Mouse (Mus musculus): ENCODE results near the gene Mob3a.

The Mob3a gene

GRCm38 (mm10) chr10:80698605-80699004, 3.2 kb downstream of the Mob3a start:
- DNase-seq, result no peak

GRCm38 (mm10) chr10:80697812-80698211, 4.0 kb downstream of the Mob3a start:
- no peak for DNase-seq

GRCm38 (mm10) chr10:80697393-80697787, 4.4 kb downstream of the Mob3a start:
- no peak for DNase-seq

GRCm38 (mm10) chr10:80696502-80697392, 5.0 kb downstream of the Mob3a start:
- no peak for DNase-seq

DNA sequence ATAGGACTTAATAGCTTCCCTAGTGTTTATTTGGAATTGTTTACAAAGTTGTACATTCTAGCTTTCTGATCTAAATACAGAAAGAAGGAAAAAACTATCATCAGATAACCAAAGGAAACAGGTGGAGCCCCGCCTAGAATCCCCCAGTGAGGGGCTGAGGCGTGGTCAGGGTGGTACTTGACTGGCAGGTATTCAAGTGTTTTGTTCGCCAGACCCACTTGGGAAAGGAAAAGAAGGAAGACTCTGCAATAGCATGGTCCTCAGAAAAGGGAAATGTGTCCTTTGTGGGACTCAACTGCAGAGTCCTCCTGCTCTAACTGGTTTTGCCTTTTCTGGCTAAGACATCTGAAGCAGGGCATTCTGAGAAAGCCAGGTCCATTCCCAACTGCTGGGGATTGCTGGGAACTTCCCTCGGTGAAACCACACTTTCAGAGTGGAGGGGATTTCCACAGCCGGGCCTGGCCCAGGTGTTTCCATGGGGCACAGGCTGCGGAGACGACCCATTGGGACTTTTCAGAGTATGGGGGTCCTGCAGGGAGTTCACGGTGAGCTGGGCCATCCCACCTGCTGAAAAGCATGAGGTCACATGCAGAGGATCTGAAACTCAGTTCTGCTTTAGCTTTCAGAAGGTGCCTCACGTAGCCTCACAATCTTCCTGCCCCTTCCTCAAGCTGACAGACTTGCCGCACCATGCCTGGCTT, 5.8 kb downstream of the Mob3a start:
- DNase-seq, result no peak

DNA sequence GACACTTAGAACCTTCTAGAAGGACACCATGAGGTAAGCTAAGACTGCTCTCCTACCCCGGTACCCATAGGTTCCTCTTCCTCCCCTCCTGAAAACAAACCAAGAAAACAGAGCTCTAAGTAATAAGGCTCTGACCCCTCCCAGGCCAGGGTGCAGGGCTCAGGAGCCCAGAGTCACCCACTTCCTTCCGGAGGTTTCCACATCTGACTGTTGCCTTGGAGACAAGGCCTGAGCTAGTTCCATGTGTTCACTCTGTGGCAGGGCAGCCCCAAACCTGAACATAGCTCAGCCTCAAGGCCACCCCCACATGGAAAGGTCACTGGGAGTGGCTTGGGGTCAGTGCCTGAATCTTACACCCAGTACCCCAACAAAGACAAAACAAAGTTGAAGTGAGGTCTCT, 6.6 kb downstream of the Mob3a start:
- no peak for DNase-seq

DNA sequence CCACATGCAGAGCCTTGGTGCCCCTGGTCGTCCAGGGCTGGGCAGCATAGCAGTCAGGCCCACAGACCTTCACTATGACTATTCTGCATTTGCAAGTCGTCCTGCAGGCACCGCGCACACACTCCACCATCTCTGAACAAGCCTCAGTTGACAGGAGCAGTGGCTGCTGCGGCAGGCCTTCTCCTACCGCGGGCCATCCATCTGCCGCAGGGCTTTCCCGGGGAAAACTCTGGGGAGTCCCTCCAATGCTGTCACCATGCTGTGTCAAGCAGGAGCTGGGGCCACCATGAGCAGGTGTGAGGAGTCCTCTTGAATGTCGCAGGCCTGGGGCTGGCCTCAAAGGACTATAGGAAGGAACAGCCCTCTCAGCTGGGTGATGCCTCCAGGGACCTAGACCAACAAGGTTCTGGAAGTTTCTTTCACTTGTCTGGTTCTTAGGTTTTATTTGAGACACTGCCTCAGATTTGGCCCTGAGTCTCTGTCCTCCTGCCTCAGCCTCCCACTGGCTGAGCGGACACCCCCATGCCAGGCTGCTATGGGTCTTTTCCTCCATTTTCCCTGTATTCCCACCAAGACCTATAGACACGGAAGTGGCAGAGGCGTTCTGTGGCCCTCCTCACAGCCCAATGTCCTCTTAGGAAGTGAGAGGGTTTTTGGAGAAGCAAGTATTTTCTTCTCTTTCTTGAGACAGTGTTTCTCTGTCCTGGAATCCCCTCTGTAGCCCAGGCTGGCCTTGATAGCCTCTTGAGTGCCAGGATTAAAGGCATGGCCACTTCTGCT, 7.4 kb downstream of the Mob3a start:
- no peak for DNase-seq

DNA sequence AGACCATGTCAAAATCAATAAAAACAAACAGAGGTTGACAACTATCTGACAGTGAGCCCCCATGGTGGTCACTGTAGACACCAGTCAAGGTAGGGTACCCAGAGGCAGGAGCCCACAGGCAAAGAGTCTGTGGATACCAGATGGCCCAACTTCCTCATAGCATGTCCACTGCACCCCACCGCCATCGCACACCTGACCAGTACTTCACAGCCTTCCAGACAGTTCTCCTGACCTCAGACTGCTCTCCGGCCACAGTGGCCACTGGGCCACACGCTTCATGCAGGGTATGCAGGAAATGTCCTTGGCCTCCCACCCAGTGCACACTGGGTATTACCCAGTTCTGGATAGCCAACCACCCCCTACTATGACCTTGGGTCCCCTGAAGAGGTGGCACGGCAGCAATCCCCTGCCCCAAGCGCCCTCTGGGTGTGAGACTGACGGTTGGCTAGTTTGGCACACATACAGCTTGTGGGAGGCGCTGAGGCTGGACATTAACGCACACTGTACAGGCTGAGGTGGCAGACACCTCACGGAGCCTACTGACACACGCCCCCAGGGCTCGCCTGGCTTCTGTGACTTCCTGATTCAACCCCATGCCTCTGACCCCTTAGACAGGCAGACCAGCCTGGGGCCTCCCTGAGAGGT, 8.3 kb downstream of the Mob3a start:
- DNase-seq, result no peak

DNA sequence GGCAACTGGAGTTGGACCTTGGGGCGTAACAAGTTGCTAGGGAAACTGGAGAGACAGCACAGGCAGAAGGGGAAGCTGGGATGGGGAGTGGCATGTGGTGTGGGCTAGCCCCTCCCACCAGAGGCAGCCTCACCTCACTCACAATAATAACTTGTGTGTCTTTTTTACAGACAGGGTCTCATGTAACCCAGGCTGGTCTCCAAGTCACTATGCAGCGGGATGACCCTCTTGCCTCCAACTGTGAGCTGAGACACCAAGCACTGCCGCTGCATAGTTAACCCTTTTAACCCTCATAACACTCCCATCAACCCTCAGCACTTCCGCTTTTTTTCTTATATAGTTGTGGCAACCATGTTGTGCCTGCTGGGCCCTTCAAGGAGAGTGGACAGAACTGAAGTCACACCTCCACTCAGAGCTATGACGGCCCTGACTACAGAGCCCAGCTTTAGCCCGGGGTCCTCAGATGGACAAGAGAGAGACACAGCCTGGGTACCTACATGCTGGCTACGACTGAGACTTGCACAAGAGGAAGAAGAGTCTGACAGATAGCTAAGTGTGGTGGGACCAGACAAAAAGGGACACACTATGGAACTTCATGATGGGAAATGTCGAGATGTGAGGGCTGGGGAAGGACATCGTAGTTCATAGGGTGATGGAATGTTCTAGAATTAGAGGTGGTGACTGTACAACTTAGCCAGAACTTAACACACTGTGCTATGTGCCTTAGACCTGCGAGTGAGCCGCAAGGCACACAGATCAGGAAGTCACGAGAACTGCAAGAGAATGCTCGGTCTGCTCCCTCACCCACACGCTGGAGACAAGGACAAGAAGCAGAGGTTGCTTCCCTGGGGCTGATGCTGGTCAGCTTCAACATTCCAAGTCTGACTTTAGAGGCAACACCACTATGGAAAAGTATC, 9.3 kb downstream of the Mob3a start:
- DNase-seq, result no peak

DNA sequence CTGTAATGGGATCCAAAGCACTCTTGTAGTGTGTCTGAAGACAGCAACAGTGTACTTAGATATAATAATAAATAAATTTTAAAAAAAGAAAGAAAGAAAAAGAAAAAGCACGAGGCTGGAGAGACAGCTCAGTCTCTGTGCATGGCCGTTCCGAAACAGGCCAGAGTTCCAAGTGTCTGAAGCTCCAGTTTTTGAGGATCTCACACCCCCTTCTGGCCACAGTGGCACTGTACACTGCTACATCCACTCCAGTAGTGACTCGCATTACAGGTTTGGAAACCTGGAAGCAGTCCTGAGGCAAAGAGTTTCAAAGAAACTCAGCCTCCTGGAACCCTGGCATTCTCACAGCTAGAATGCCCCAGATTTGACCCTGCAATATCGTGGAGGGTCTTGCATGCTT, 13.9 kb downstream of the Mob3a start:
- peak; percentile 80 for DNase-seq

- DNase-seq, result no peak
These were observed 15.2 kb downstream of the Mob3a start for GRCm38 (mm10) chr10:80686617-80687016.

- DNase-seq, result no peak
These were observed 16.8 kb downstream of the Mob3a start for GRCm38 (mm10) chr10:80684984-80685383.

DNA sequence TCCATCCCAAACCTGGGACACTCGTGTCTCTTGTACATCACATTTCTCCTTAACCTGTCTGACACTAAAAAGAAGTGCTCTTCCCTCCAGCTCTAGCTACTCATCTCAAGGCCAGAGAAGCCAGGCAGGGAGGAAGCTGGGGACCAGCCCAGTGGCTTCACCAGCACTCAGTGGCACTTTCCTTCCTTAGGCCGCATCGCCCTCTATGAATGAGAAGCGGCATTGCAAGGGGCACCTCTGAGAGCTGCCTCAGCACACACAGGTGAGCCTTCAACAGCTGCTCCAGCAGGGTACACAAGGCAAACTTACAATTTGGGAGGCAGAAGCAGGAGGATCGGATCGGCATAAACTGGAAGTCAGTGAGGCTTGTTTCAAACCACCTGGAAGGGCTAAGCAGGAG, 17.6 kb downstream of the Mob3a start:
- DNase-seq, result no peak

- DNase-seq, result no peak
These were observed 18.1 kb downstream of the Mob3a start for GRCm38 (mm10) chr10:80683647-80684046.

GRCm38 (mm10) chr10:80682003-80682402, 19.8 kb downstream of the Mob3a start:
- no peak for DNase-seq

DNA sequence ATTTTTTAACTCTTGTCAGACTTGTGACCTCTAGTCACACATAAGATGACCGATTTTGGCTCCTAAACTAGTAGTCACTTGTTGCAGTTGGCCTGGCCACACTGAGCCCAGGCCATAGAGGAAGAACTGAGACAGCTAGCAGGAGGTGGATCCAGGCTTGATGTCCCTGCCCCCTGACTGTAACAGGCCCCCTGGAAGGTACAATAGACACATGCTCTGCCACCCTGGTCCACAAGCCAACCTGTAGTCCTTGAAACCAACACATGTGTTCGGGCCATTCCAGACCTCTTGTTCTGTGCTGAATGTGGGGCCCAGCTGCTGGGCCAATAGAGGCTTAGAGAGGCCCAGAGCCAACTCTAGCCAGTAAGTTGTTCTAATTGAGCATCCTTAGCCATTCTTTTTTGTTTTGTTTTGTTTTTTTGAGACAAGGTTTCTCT, 21.5 kb downstream of the Mob3a start:
- no peak for DNase-seq

GRCm38 (mm10) chr10:80679556-80680259, 22.1 kb downstream of the Mob3a start:
- DNase-seq, result peak; percentile 58

DNA sequence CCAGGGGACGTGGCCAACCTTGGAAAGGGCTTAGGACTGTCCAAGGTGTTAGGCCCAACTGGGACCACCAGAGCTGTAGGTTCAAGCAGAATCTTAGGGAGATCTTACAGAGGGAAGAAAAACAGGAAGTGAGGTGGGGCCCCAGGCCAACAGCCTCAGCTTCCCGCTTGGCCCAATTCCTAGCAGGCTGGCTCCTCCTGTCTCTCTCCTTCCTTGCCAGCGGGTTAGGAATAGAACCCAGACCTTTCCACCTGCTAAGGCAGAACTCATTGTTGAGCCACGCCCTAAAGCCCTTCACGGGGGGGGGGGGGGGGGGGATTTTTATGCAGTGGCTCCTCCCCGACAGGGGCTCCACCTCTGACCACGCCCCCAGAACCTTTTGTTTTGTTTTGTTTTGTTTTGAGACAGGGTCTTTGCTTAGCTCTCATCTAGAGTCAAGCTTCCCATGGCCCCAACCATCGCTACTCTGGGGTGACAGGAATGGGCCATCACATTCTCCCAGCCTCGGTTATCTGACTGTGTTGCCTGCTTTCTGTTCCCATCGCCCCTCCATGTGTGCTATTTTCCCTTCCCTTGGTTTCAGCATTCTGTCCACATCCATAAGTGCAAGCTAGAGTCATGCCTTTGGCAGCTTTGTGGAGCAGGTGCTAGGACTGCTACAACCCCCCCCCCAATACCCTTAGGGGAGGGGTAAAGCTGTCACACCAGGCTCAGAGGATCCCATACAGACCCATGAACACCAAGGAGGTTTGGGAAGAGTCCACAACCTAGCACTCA, 23.0 kb downstream of the Mob3a start:
- peak; percentile 62 for DNase-seq

DNA sequence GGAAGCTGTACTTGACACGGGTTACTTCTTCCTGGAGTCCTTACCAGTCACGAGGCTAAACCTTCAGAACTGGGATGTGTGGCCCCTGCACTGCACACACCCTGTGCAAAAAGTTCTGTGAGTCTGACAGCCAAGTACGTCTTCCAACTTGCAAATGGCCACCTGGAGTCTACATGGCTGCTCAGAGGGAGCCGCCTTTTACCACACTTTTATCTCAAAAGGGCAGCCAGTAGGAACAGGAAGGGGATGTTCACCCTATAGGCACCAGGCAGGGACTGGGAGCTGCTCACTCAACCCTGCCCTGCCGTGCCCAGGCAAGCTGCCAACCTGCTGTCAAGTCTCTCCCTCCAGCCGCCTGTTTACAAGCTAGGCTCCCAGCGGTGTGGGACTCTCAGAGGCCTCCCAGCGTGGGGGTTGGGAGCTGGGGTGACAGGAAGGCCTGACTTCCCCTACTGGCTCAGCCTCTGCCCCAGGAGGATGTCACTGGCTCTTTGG, 23.8 kb downstream of the Mob3a start, which contains the start of gene Mknk2:
Gene Mknk2 (minus strand): TSS at position 171 of the 495 bp plus-strand sequence.
- DNase-seq, result peak; percentile 90

All from cerebellum, adult 9-10 months (tissue).